Mouse (Mus musculus) CD4-positive, CD25-positive, alpha-beta regulatory T cell, adult 2 months (primary cell): ENCODE results near the gene Kcnt2.

Experiments
- DNase-seq: peaks from one replicate; pipeline ENCODE4 v3.0.0-alpha.2; 2012; ENCODE audit warnings: low read depth, low spot score

Kcnt2 gene

DNA sequence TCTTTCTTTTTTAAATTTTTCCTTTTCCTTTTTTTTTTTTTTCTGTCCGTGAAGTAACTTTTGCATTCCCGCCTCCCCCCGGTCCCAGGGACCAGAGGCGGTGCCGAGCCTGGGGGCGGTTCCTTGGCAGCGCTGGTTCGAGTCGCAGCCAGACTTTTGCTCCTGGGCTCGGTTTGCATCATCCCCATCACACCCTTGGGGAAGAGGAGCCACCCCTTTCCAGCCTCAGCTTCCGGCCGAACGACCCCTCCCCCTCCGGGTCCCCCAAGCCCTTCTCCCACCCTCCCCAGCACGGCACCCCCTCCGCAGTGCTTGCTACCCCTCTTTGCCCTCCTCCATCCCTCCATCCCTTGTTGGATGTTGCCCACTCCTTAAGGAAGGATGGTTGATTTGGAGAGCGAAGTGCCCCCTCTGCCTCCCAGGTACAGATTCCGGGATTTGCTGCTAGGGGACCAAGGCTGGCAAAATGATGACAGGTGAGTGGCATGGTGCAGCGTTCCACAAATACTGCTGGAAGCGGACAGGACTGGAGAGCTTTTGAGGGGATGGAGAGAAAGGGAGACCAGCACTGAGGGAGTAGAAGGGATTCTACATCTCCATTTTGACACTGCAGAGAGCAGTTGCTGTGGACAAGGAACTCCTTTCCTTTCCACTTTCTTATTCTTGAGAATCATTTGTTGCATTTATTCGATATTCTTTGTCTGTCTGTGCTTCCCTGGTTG is at the start of gene Kcnt2:
TSS of gene Kcnt2 (plus strand) at position 283 of the 722 bp plus-strand sequence.
- no peak for DNase-seq

DNA sequence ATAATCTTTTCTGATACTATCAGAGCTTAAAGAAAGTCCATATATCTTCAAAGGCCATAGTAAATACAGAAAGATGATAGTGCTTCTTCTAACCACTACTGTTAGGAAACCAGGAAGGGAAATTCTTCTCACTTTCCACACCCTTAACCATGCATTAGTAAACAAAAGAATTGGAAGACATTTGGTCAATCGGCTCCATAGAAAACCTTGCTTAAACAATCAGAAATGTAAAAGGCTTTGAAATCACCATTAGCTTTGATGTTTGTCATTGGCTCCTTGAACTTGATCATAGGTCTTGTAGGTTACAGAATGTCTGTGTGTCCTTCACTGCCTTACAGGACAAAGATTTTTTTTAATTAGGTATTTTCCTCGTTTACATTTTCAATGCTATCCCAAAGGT is 40.6 kb upstream of the Kcnt2 start:
- DNase-seq: no peak

DNA sequence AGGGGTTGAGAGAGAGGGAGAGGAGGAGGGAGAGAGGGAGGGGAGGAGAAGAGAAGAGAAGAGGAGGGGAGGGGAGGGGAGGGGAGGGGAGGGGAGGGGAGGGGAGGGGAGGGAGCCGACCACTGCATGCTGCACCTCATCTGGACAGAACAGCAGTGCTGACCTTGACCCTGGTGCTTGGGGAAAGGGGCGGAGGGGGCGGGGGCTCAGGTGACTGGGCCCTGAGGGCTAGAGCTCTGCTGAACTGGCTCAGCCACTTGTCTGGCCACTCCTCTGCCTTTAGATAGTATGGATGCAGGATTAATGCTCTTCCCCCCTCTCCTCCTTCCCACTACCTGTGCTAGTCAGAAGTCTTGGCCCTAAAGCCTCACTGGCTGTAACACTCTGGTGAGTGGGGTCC is 20.7 kb upstream of the Kcnt2 start:
- DNase-seq: no peak

DNA sequence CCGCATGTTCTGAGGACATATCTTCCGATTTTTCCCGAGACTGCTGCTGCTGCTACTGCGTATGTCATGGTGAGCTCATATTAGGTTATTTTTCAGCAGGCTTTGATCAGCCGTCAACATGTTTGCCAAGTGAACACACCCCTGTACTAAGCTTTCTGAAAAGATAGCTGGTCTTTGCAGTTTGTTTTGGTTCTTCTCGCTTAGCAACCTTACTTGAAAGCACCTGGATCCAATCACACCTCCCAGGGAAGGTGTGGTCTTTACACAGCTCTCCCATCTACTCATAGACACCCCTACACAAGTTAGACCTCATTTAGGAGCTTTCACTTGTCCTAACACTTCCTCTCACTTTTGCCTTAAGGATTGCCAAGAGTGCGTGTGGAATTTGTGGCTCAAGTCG is 19.3 kb upstream of the Kcnt2 start:
- no peak for DNase-seq

DNA sequence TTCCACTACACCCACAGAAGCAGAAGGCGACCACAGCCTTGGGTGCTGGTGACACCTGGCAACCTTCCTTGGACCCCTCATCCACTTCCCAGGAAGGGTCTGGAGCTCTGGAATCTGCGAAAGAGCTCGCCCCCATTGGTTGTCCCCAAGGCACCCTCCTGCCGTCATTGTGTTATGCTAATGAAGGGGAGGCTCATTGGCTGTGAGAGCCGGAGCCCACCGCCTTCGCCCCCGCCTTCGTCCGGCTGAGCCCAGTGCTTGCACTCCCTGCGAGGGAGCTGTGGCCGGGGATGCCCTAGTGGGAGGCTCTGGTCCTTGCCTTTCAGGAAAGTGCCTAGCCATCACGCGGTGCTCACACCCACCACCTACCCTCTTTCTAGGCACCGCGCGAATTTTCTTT is 493 bp upstream of the Kcnt2 start:
- no peak for DNase-seq

DNA sequence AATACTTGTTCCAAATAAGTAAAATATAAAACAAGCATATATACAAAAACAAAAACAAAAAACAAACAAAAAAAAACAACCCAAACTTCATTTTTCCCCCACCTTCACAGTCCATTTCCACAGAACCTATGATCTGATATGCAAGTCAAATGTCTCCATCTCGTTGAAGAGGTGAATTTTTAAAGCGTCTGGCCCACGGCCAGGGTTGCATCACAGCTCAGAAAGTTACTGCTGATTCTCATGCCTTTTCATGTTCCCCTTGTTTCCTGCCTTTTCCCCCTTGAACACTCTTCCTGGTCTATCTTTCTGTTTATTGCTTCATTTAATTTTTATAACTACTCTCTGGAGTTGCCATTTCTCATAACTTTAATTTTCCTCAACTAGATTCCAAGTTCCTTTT is 18.7 kb downstream of the Kcnt2 start:
- no peak for DNase-seq

DNA sequence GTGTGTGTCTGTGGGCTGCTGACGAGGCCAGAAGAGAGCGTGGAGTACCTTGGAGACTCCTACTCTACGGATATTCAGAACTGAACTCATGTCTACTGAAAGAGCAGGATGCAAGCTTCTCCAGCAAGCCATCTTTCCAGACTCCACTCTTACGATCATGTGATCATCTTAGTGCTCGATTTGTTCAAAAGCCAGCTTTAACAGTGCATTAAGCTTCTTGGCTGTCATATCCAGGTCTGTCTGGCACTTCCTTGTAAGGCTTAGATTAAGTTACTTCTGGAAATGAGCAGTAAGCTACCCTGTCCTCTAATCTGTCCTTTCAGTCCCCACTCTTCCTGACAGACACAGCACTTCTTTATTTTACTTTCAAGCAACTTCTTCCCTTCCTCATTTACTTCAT is 20.1 kb downstream of the Kcnt2 start:
- DNase-seq: no peak

DNA sequence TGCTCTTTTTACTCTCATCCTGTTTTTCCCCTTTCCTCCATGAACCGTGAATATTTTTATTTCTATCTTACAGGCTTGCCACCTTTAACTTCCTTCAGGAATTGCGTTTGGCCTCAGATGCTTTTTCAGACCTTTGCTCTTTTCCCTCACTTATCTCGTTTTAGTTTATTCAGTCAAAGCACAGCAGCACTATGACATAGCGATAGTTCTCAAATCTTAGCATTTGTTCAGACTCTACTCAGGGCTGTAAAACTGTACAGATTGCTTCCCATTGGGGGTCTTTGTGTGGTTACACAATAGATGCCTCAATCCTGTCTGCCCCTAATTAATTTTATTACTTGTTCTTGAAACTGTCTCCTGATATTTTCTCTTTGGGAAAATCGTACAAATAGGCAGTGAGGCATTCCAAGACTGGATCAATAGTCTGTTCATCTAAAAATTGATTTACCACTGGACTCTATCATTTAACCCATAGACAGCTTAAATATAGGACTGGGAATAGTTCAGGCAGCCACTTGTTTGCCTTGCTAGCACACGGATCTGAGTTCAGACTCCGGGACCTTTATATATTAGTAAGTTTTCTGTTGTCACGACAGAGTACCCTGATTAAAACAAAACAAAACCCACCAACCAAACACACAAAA is 20.8 kb downstream of the Kcnt2 start:
- no peak for DNase-seq

DNA sequence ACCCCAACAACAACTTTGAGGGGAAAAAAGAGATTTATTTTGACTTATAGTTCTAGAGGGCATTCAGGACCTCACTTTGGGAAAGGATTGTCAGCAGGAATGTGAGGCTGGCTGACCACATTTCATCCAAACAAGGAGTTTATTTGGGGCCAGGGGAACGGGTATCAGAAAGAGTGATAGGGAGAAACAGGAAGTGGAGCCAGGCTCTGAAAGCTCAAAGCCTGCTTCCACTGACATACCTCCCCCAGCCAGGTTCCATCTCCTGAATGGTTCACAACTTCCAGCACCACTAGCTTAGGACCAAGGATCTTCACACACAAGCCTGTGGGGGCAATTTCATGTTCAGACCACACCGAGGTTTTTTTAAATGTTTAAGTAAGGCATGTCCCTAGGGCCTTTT is 21.3 kb downstream of the Kcnt2 start:
- no peak for DNase-seq

DNA sequence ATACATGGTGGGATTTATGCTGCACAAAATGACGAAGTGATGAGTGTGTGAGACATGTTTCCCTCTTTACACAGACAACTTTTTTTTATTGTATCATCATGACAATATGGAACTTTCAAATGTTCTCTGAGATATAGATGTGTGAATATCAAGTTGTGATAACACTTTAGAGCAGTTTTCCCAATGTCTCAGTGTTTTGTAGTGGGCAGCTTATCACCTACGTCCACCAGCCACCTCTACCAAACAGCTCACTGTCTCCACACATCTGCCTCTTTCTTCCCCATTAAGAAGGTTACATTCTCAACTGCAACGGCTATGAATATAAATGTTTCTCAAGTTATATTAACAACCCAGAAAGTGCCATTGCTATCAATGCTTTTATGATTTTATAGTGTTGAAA is 27.7 kb downstream of the Kcnt2 start:
- no peak for DNase-seq

DNA sequence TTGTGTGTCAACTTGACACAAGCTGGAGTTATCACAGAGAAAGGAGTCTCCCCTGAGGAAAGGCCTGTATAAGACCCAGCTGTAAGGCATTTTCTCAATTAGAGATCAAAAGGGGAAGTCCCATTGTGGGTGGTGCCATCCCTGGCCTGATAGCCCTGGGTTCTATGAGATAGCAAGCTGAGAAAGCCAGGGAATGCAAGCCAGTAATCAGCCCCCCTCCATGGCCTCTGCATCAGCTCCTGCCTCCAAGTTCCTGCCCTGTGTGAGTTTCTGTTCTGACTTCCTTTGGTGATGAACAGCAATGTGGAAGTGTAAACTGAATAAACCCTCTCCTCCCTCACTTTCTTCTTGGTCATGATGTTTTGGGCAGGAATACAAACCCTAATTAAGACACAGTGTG is 29.9 kb downstream of the Kcnt2 start:
- DNase-seq: no peak

DNA sequence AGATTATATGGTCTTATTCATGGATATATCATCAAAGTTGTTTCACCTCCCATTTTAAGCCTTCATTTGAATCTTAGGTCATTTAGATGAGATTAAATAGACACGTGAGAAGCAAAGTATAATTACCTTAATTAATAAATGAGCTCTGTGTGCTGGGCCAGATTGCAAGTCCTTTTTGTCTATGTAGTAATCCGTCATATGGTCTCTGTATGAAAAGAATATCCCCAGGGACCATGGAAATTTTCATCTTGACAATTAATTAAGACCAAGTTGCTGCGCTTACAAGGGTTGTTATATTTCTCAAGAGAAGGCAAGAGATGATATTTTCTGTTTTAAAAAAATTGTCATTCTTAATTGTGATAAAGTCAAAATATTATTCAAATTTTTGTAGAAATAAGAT is 47.2 kb downstream of the Kcnt2 start:
- no peak for DNase-seq

DNA sequence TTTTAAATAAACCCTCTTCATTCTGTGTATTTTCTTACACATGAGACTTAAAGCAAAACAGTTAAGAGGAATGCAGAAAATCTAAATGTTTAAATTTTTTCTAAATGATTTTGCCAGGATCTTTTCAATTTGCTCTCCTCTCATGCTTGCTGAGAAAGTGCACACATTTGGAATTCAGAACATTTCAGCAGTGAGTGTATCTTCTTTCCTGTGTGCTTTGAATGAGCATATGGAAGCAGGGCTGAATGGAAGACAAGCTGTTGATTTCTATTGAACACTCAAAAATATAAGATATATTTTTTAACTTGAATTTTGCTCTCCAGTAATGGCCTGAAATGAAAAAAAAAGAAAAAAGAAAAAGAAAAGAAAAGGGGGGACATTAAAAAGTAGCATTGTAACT is 49.5 kb downstream of the Kcnt2 start:
- no peak for DNase-seq

DNA sequence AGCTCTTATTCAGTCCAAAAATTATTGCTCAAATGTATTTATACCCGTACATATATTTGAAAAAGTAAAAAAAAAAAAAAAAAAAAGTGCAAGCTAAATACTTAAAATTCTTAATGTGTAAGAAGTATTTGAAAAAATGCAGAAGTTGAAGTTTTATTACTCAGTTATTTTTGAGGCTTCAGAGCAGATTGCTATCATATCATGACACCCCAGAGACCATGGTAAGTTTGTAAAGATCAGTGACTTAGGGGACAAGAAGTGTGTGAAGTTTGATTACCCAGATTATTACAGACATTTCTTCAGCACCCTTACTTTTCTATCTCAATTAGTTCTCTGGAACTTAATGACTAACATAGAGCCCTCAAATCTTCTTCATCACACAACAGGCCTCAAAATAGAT is 58.3 kb downstream of the Kcnt2 start:
- DNase-seq: no peak

DNA sequence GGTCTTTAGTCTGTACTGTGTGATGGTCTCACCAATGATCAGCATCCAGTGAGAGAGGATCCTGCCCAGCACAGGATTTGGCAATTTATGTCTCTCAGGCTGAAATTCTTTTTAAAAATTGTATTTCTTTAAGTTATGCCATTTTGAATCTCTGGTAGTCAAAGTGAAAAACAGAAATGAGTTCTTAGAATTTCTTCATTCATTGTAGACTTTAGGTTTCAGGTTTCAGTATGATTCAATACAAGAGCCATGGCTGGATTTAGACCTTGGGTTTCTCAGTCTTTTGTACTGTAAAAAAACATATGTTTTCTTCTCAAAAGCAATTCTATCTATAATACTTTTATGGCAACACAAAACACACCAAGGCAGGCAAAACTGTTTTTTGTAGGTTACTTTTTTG is 59.4 kb downstream of the Kcnt2 start:
- no peak for DNase-seq

DNA sequence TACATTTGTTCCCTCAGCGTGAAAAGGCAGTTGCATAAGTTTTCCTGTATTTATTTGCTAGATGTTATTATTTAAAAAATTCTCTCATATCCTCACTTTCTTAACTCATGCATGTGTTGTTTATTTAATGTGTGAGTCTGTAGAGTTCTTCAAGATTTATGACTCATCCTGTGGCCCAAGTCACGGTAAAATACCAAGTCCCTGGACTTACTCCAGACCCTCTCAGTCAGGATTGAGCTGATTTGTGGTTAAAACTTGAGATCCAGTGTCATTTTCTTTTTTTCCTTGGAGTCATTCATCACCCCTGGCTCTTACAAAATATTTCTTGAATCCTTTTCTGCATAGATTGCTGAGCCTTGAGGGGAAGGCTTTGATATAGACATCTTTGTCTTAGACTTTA is 60.4 kb downstream of the Kcnt2 start:
- no peak for DNase-seq

DNA sequence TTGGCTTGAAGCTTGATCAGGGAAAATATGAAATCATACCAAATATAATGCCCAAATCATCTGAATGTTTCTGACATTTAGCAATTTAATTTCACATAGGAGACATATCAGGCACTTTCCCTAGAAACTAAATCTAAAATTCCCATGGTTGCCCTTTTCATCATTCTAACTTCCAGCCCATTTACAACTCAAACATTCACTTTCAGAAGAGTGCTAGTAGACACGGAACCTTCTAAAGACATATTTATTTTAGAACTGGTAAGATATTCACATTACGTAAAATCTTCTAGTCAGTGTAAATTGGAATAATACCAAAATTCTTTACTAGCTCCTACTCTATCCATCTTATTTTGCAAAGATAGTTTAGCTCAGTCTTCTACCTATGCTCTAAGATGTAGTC is 64.8 kb downstream of the Kcnt2 start:
- no peak for DNase-seq

DNA sequence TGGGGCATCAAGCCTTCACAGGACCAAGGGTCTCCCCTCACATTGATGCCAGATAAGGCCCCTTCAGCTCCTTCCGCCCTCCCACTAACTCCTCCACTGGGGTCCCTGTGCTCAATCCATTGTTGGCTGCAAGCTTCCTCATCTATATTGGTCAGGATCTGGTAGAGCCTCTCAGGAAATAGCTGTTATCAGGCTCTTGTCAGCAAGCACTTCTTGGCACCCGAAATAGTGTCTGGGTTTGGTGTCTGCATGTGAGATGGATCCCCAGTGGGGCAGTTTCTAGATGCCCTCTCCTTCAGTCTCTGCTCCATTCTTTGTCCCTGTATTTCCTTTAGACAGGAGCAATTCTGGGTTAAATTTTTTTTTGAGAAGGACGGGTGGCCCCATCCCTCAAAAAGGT is 79.1 kb downstream of the Kcnt2 start:
- DNase-seq: no peak

DNA sequence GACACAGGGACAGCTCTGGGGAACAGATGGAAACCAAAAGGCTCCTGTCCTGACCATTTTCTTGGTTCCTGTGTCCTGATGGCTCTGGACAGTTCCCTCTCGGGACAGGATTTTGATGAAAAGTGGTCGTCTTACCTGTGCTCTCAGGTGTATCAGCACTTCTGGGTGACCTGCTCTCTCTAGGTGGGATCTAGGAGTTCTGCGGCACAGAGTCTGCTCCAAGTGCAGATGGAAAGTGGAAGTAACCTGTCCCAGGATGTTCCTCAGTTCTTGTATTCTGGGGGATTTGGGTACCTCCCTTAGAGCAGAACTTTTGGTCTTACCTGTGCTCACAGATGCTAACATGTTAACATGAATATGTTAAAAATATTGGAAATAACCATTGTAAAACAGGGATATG is 80.8 kb downstream of the Kcnt2 start:
- DNase-seq: no peak

DNA sequence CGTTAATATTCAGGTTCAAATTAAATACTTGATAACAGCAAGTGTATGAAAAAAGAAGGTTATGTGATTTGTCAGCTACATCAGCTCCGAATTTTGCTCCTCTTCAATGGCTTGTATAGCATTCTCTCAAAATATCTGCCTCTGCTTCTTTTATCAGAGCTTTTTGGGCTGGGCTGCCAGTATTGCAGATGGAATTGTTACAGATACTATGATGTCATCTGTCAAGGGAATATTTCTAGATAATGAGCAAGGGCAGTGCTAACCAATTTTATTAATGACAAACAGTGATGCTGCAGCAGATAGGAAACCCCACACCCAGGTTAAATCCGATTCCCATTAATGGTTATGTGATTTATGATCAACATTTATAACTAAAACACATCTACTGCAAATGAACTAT is 87.7 kb downstream of the Kcnt2 start:
- DNase-seq: no peak

DNA sequence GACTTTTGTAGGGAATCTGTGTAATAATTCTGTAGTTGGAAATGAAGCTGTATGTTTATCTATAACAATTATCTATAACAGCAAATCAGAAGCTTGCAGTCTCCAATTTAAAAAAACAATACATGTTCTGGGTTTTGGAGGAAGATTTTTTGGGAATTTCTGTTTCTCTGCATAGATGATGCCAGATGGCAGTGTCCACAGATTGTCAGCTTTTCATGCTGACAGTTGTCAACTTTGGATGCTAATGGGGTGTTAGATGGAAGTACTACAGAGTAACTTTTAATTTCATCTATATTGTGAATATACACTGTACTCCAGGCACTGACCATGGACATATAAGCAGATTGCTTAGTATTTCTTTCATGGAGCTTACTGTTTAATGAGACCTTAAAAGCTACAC is 92.5 kb downstream of the Kcnt2 start:
- DNase-seq: no peak

DNA sequence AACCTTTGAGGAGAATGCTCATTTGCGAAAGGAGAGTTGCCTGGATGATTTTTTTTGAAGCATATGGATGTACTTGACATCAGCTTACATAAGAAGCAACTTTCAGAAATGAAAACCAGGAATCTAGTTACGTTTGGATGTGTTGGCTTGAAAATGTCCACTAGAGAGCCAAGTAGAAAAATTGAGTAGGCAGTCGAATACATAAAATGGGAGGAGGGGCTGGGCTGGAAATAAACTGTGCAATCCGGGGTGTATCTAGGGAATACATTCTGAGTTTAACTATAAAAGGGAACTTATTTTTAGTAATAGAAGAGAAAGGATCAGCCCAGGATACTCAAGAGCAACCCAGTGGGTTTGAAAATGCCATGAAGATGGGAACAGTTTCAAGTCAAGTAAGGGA is 93.4 kb downstream of the Kcnt2 start:
- DNase-seq: no peak

DNA sequence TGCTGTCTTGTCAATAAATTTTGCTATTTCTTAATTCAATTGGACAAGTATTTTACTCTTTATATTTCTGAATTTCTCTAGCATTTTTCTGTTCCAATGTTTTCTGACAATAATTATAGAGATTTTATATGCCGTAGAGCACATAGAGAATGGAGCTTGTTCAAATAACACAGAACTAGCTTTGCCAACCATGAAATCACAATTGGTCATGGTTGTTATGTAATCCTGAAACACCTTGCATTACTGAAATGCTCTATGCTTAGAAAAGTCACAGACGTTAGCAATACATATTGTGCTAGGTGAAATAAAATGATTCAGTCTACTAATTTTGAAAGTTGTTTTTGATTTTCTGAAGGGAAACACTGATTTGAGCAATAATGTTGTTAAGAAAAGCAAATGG is 118.8 kb downstream of the Kcnt2 start:
- no peak for DNase-seq

DNA sequence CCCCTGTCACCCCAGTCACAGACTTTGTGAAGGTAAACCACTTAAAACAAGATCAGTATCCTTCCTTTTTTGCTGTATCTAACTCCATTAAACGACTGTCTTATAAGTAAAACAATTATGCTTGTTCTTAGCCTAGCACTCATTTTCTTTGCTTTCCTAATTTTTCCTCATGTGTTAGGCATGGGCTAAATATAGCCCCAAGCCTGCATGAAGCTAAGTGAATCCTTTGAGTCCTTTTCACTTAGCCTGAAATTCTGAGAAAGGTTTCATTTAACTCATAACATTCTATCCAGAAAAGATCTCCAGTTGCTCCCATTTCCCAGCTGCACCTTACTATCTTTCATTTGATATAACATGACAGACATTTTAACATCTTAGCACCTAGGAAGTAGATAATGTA is 127.6 kb downstream of the Kcnt2 start:
- no peak for DNase-seq
